Mouse (Mus musculus): ENCODE measurements at regions not wholly inside any gene's neighbourhood (a gene's known extent, or its start where the extent isn't known, plus 50 kb on each side); places are given as distances from the start of the nearest gene placed in this dataset.
A peak's percentile ranks its signal among the peaks of the same experiment; 100 is the strongest.

DNA sequence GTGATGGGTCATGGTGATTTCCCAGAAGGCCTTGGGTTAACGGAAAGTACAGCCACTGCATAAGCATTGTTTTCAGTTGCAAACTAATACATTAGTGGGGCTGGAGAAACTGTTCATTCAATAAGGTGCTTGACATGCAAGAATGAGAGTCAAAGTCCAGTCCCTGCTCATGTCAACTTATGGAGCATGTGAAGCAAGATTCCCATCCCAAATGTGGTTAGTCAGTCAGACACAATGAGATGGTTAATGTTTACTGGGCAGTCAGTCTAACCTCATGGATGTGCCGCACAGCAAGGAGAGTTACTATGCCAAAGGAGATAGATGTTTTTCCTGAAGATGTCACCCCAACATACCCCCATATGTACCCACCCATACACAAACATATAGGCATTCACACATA is 993.8 kb upstream of the Jmjd1c start:
- no peak for DNase-seq (ENCODE audit: low spot score in 2 of 2)
- intact Hi-C loops (cut with DNase I): no loop called here

DNA sequence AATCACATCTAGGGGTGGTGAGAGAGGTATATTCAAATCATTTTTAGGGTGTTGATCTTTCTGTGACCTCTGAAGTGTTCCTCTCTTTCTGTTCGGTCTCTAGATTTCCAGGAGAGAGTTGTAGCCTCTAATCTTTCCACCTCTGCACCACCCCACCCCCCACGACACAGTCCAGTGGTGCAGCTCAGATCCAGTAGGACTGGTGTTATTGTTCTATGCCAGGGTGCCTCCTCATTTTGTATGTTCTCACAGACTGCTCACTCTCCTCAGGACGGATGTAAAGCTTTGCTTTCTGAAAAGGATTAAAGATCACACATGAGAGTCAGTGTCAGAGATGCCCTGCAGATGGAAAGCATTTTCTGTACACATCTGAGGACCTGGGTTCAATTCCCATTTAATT is 964.6 kb upstream of the Jmjd1c start:
- DNase-seq (ENCODE audit: low spot score in 2 of 2): no peak
- intact Hi-C loops (cut with DNase I): no loop called here

DNA sequence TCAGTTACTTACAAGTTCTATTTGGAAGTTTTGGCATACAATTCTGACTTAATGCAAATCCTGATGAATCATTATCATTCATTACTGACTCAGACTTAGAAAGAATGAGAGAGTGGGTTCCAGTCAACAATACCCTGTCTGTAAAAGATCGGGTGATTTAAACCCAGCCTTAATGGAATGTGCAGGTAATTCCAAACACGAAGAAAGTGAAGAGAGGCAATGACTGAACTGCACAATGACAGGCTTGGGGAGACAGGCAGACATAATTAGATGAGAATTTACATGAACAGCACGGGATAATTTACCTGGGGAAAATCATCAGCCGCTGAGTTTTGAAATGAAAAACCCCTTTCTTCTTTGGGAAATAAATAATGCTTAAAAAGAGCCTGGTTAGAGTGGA is 963.9 kb upstream of the Jmjd1c start:
- intact Hi-C loops (cut with DNase I): no loop called here
- no peak for DNase-seq (ENCODE audit: low spot score in 2 of 2)

DNA sequence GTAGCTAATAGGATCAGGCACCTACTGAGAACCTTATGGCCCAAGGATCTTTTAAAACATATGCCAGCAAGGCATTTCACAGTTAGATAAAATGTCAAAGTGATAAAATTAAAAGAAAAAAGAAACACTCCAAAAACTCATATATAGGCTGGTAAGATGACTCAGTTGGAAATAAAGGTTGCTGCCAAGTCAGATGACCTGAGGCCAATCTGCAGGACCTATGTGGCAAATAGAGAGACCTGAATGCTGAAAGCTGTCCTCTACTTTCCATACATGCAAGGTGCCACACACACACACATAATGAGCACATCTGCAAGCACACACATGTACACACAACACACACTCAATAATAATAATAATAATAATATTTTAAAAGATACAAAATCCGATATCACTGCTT is 953.5 kb upstream of the Jmjd1c start:
- no peak for DNase-seq (ENCODE audit: low spot score in 2 of 2)
- intact Hi-C loops (cut with DNase I): no loop called here

DNA sequence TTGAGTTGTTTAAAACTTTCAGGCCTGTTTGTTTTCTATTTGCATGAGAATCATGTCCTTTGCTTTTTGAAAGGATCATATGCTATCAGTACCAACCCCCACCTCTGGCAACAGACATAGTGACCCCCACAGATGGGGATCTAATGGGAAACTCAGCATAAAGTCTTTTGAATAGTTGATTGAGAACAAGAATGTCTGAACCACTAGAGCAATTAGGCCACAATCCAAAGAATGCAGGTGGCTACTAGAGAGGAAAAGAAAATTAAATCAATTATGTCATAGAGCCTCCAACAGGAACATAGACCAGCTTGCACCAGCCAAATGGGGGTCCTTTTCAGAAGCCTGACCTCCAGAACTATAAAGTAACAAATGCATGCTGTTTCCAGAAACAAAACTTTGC is 953.0 kb upstream of the Jmjd1c start:
- intact Hi-C loops (cut with DNase I): no loop called here
- no peak for DNase-seq (ENCODE audit: low spot score in 2 of 2)

GRCm38 (mm10) chr10:66150966-66151365 is 945.0 kb upstream of the Jmjd1c start:
- intact Hi-C loops (cut with DNase I): no loop called here
- DNase-seq (ENCODE audit: low spot score in 2 of 2): no peak

DNA sequence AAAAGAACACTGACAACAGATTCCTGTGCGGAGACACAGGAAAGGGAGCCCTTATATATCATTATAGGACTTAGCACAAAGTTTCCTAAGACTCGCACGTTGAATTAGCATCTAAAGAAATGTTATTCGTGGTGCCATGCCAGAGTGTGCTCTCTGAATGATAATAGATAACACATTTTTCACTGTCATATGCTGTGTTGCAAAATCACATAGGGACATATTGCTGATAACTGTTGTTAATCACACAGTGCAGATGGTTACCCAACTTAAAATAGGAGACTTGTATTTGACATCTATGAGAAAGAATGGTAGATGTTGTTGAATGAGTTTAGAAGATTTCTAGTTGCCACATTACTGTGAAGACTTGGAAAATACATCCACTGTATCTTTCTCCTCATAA is 943.1 kb upstream of the Jmjd1c start:
- DNase-seq (ENCODE audit: low spot score in 2 of 2): peak in 1 of 2 experiments; percentile 5
- intact Hi-C loops (cut with DNase I): no loop called here

DNA sequence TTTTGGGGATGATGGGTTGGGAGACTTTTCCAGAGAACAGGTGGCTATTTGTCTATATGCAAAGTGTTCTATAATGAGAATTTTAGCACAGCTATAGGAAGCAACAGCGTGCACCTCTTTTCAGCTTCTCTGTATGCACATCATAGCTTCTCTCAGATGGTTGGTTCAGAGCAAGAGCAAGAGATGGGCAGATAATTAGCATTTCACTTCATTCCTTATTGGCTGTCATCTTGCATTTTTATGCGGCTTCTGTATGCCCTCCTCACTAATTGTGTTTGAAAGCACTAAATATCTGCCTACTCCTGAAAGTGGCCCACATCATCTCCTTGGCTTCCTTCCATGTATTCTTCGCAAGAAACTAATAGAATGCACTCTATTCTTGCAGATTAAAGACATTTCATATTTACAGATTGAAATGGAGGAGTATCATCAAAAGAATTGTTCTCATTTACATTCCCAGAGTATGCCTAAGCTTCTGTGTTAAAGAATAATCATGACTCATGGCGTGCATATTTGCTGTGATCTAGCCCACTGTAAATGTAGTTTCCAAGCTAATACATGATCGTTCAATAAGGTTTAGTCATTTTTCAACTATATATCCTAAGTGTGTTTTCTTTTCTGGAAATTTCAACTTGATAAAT is 934.9 kb upstream of the Jmjd1c start:
- intact Hi-C loops (cut with DNase I): no loop called here
- peak in 1 of 2 experiments; percentile 9 for DNase-seq (ENCODE audit: low spot score in 2 of 2)

GRCm38 (mm10) chr10:66172803-66173202 is 923.1 kb upstream of the Jmjd1c start:
- intact Hi-C loops (cut with DNase I): no loop called here
- DNase-seq (ENCODE audit: low spot score in 2 of 2): no peak

GRCm38 (mm10) chr10:66177318-66177717 is 918.6 kb upstream of the Jmjd1c start:
- intact Hi-C loops (cut with DNase I): no loop called here

GRCm38 (mm10) chr10:66181231-66181630 is 914.7 kb upstream of the Jmjd1c start:
- DNase-seq (ENCODE audit: low spot score in 2 of 2): no peak
- intact Hi-C loops (cut with DNase I): no loop called here

More at GRCm38 (mm10) chr10:66177318-66177717, 918.6 kb upstream of the Jmjd1c start:
- DNase-seq (ENCODE audit: low spot score in 2 of 2): no peak

DNA sequence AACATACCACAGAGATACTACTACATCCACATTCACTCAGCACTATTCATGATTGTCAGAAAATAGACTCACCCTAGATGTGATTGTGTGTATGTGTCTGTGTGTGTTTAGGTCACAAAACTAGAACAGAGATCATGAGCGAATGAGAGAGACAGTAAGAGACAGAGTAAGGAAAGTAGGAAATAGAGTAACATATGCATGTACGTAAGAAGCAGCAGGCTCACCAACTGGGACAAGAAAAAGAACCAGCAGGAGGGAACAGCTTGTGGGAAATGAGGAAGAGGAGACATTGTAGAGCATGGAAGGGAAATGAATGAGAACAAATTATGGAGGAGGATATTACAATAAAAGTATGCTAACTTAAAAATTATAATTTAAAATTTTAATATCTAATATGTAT is 912.9 kb upstream of the Jmjd1c start:
- DNase-seq (ENCODE audit: low spot score in 2 of 2): no peak
- intact Hi-C loops (cut with DNase I): no loop called here

DNA sequence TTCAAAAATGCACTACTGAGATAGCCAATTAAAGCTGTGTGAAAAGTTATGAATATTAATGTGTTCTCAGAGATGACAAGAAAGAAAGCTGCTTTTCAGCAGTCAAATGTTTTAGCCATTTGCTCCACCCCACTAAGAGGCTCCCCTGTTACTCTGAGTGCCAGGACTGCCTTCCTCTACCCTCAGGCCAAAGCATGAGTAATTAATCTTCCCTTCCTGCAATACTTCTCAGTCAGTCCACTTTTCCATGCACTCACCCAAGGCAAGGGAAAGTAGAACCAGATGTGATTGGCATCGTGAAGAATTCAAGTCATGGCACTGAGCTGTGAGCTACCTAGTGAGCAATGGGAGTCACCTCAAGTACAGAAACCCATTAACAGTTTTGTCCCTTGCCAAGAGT is 908.9 kb upstream of the Jmjd1c start:
- intact Hi-C loops (cut with DNase I): no loop called here
- DNase-seq (ENCODE audit: low spot score in 2 of 2): no peak

GRCm38 (mm10) chr10:66201115-66201514 is 894.8 kb upstream of the Jmjd1c start:
- intact Hi-C loops (cut with DNase I): no loop called here
- DNase-seq (ENCODE audit: low spot score in 2 of 2): no peak

- DNase-seq (ENCODE audit: low spot score in 2 of 2): no peak
- intact Hi-C loops (cut with DNase I): no loop called here
Observed at GRCm38 (mm10) chr10:66228123-66228522, 867.8 kb upstream of the Jmjd1c start.

GRCm38 (mm10) chr10:66234370-66234916 is 861.5 kb upstream of the Jmjd1c start:
- DNase-seq (ENCODE audit: low spot score in 2 of 2): peak; percentile 2 to 72
- intact Hi-C loops (cut with DNase I): no loop called here

- DNase-seq (ENCODE audit: low spot score in 2 of 2): no peak
- intact Hi-C loops (cut with DNase I): no loop called here
Observed at GRCm38 (mm10) chr10:66256377-66256776, 839.5 kb upstream of the Jmjd1c start.

DNA sequence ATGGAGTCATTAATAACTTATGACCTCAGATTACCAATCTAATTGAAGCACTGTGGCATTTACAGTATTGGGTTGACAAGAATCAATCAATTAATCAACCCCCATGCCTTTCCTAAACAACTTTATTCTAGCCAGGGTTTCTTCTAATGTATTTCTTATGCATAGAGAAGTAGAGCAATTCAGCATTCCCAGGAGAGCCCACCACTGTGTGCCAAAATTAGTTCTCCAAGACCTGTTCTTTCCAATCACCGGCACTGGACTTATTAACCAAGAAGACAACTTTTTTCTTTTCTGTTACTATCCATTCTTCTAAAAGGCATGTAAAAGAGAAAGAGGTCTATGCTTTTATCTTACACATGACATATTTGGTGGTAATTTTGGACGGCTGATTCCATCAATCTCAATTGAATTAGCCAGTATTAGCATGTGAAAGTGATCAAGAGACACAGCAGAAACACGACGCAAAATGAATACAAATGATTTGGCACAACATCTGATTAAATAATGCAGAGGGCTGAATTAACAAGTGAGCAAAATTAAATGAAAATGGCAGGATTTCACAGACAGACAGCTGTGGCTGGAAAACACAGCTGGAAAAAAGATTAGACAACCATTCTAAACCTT is 825.2 kb upstream of the Jmjd1c start:
- intact Hi-C loops (cut with DNase I): no loop called here
- no peak for DNase-seq (ENCODE audit: low spot score in 2 of 2)

DNA sequence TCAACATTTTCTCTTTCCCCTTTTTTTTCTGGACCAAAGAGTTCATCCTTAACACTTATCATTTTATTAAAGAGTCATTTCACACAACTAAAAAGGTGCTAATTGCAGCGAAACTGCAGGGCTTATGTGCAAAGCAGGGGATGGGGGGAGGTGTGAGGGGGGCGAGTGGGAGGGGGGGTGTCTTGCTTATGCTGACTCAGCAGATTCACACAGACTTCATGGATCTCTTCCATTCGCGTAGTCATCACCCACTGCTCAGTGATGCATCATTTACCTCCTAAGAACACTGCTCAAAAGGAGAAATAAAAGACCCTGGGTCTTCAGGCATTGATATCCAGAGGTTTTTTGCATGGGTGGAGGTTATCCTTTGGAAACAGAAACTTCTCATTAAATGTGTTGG is 800.3 kb upstream of the Jmjd1c start:
- no peak for DNase-seq (ENCODE audit: low spot score in 2 of 2)
- intact Hi-C loops (cut with DNase I): no loop called here

DNA sequence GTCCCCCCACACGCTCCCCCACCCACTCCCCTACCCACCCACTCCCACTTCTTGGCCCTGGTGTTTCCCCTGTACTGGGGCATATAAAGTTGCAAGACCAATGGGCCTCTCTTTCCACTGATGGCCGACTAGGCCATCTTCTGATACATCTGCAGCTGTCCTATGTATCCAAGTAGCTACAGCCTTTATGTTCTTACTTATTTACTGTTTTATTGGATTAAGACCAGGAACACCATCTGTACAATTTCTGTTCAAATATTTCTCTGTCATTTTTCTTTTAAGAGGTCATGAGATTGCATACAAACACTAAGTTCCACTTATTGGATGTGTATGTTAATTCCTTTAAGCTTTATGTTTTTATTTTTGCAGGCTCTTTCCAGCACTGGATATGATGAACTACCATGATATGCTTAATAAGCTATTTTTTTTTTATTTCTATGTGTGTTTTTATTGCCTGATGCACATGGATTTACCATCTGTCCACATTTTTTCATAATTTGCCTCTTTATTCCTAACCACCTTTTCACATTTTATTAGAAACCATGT is 792.6 kb upstream of the Jmjd1c start:
- DNase-seq (ENCODE audit: low spot score in 2 of 2): no peak
- intact Hi-C loops (cut with DNase I): no loop called here

GRCm38 (mm10) chr10:66304901-66305300 is 791.0 kb upstream of the Jmjd1c start:
- DNase-seq (ENCODE audit: low spot score in 2 of 2): no peak
- intact Hi-C loops (cut with DNase I): no loop called here

Measured in left cerebral cortex, postnatal 14 days (tissue).